Mouse (Mus musculus): ENCODE results near the gene Map1a. TPM values are rescaled to one million over a fixed set of nuclear protein-coding genes. Genes with fewer than 3 reads are reported as not detected.

Map1a gene
- 1 to 10 TPM; 6.5 to 7.6 TPM for total RNA-seq (2021)
- long read RNA-seq, experiment 1: 0 reads
- long read RNA-seq, experiment 2: 0 reads

GRCm38 (mm10) chr2:121288901-121289729, at the start of gene Map1a:
Gene Map1a (plus strand): TSS chr2:121289600.
- DNase-seq (ENCODE audit: low spot score in 2 of 2): peak; percentile 87 to 90

GRCm38 (mm10) chr2:121244099-121244498, 45.3 kb upstream of the Map1a start:
- no peak for DNase-seq (ENCODE audit: low spot score in 2 of 2)

GRCm38 (mm10) chr2:121249758-121250157, 39.6 kb upstream of the Map1a start:
- DNase-seq (ENCODE audit: low spot score in 2 of 2): no peak

- DNase-seq (ENCODE audit: low spot score in 2 of 2): no peak
These were observed 21.0 kb upstream of the Map1a start for GRCm38 (mm10) chr2:121268446-121268845.

GRCm38 (mm10) chr2:121270521-121271235, 18.7 kb upstream of the Map1a start:
- DNase-seq (ENCODE audit: low spot score in 2 of 2): no peak

GRCm38 (mm10) chr2:121271236-121271927, 18.0 kb upstream of the Map1a start, which contains the start of gene Trp53bp1:
Gene Trp53bp1 (minus strand): TSS chr2:121271407.
- peak; percentile 90 to 91 for DNase-seq (ENCODE audit: low spot score in 2 of 2)

GRCm38 (mm10) chr2:121271928-121272516, 17.4 kb upstream of the Map1a start:
- no peak for DNase-seq (ENCODE audit: low spot score in 2 of 2)

- no peak for DNase-seq (ENCODE audit: low spot score in 2 of 2)
These were observed 1.6 kb upstream of the Map1a start for GRCm38 (mm10) chr2:121287850-121288249.

- no peak for DNase-seq (ENCODE audit: low spot score in 2 of 2)
These were observed 535 bp downstream of the Map1a start for GRCm38 (mm10) chr2:121289730-121290540.

- DNase-seq (ENCODE audit: low spot score in 2 of 2): no peak
These were observed 3.1 kb downstream of the Map1a start for GRCm38 (mm10) chr2:121292316-121293013.

GRCm38 (mm10) chr2:121294182-121294581, 4.8 kb downstream of the Map1a start:
- peak in 1 of 2 experiments; percentile 39 for DNase-seq (ENCODE audit: low spot score in 2 of 2)

- no peak for DNase-seq (ENCODE audit: low spot score in 2 of 2)
These were observed 5.6 kb downstream of the Map1a start for GRCm38 (mm10) chr2:121294753-121295607.

- DNase-seq (ENCODE audit: low spot score in 2 of 2): no peak
These were observed 6.5 kb downstream of the Map1a start for GRCm38 (mm10) chr2:121295608-121296571.

- no peak for DNase-seq (ENCODE audit: low spot score in 2 of 2)
These were observed 7.4 kb downstream of the Map1a start for GRCm38 (mm10) chr2:121296754-121297231.

GRCm38 (mm10) chr2:121297701-121298100, 8.3 kb downstream of the Map1a start:
- DNase-seq (ENCODE audit: low spot score in 2 of 2): no peak

- no peak for DNase-seq (ENCODE audit: low spot score in 2 of 2)
These were observed 8.7 kb downstream of the Map1a start for GRCm38 (mm10) chr2:121298131-121298530.

- no peak for DNase-seq (ENCODE audit: low spot score in 2 of 2)
These were observed 10.1 kb downstream of the Map1a start for GRCm38 (mm10) chr2:121299471-121299870.

Measured in adrenal gland, adult 18-20 months (tissue).